Comparison of ENCODE assay signal across 8 mouse cellular contexts in genomic region chr3:79591793-79592471, GRCm38 (mm10). TPM values are rescaled to one million over a fixed set of nuclear protein-coding genes. Genes with fewer than 3 reads are reported as not detected.
DNase-seq lines count a peak whose midpoint lies in the region; ATAC-seq and TF ChIP-seq lines count a peak whose summit lies in the region.

No protein-coding gene starts in this region.

- peak overlapping the region; percentile 70 for H3K4me2 ChIP-seq in forebrain, embryonic 12.5 days
- H3K4me2 ChIP-seq in liver, embryonic 15.5 days: peak overlapping the region; percentile 74

- no peak for DNase-seq in gastrocnemius, adult 2 months
- no peak for DNase-seq in gastrocnemius, postnatal 36 days
- DNase-seq in A20 (ENCODE audit: low read depth, low spot score): peak; percentile 57
- DNase-seq in layer of hippocampus, adult 9-10 months (ENCODE audit: low spot score): no peak
- no peak for DNase-seq in urinary bladder, postnatal 14 days (ENCODE audit: low spot score)
- DNase-seq in spleen, postnatal 4 days (ENCODE audit: low spot score in 2 of 2): no peak

- no peaks in the 10 kb centered on the region for H3K27me3 ChIP-seq in forebrain, embryonic 12.5 days
- H3K27me3 ChIP-seq in liver, embryonic 15.5 days: no peaks in the 10 kb centered on the region

- H3K36me3 ChIP-seq in forebrain, embryonic 12.5 days (replicated peaks): peaks cover 29% of the 10 kb centered on the region
- H3K36me3 ChIP-seq in liver, embryonic 15.5 days (replicated peaks): peaks cover 37% of the 10 kb centered on the region

- intact Hi-C loops in gastrocnemius, adult 2 months (cut with DNase I): loop anchor here (10.0 kb wide), 1 partner anchor 517 kb away; no protein-coding TSS in a partner anchor
- intact Hi-C loops in gastrocnemius, postnatal 36 days (cut with DNase I): loop anchor here (1.0 kb wide), 1 partner anchor 24 kb away; no protein-coding TSS in a partner anchor

- WGBS in forebrain, embryonic 12.5 days: 8% methylated on average over 15 of the region's 15 CpGs
- WGBS in liver, embryonic 15.5 days (ENCODE audit: insufficient replicate concordance): under 1% methylated on average over 15 of the region's 15 CpGs

- peak overlapping the region; percentile 85 for H3K9ac ChIP-seq in forebrain, embryonic 12.5 days
- H3K9ac ChIP-seq in liver, embryonic 15.5 days: peak overlapping the region; percentile 93

- peaks cover 9% of the 10 kb centered on the region for H3K4me1 ChIP-seq in forebrain, embryonic 12.5 days
- H3K4me1 ChIP-seq in liver, embryonic 15.5 days (replicated peaks): peaks cover 37% of the 10 kb centered on the region

- peak overlapping the region; percentile 94 for H3K27ac ChIP-seq in gastrocnemius, adult 2 months
- H3K27ac ChIP-seq in forebrain, embryonic 12.5 days: peak overlapping the region; percentile 78
- peak overlapping the region; percentile 89 for H3K27ac ChIP-seq in liver, embryonic 15.5 days (replicated peaks)

- ATAC-seq in forebrain, embryonic 12.5 days (ENCODE audit: low FRiP score): no peak; the same call in 1 of the 2 replicates
- ATAC-seq in liver, embryonic 15.5 days (ENCODE audit: insufficient read depth): peak; percentile 16; the same call in 1 of the 2 replicates

- peak overlapping the region; percentile 80 for H3K4me3 ChIP-seq in gastrocnemius, adult 2 months
- peak overlapping the region; percentile 88 for H3K4me3 ChIP-seq in forebrain, embryonic 12.5 days (replicated peaks)
- H3K4me3 ChIP-seq in liver, embryonic 15.5 days (replicated peaks): peak overlapping the region; percentile 96

- H3K9me3 ChIP-seq in forebrain, embryonic 12.5 days: no peaks in the 10 kb centered on the region
- no peaks in the 10 kb centered on the region for H3K9me3 ChIP-seq in liver, embryonic 15.5 days (replicated peaks)

- TF ChIP-seq CTCF in gastrocnemius, adult 2 months (IDR thresholded peaks at IDR 0.05): no peak

RNA-seq across cellular contexts. Expression of gene Ppid, which starts 0.8 kb away (rescaled TPM):
- 10 to 100 TPM; 38.8 to 55.8 TPM for total RNA-seq in gastrocnemius, adult 2 months (2021)
- total RNA-seq in gastrocnemius, postnatal 36 days (2021): 10 to 100 TPM; 40.2 to 46.0 TPM
- polyA plus RNA-seq in forebrain, embryonic 12.5 days (2016; fragmentation: Nextera tagmentation; extraction: Ambion mirVana): 176 and 188 TPM in 2 replicates
- 89.7 and 91.5 TPM in 2 replicates for polyA plus RNA-seq in liver, embryonic 15.5 days (2015; fragmentation: Nextera tagmentation; extraction: Ambion mirVana)

RNA-seq across cellular contexts. Expression of gene Fnip2, which starts 24.3 kb away (rescaled TPM):
- 1 to 10 TPM; 3.5 to 5.0 TPM for total RNA-seq in gastrocnemius, adult 2 months (2021)
- 1 to 10 TPM; 3.1 to 3.3 TPM for total RNA-seq in gastrocnemius, postnatal 36 days (2021)
- 6.2 and 7.3 TPM in 2 replicates for polyA plus RNA-seq in forebrain, embryonic 12.5 days (2016; fragmentation: Nextera tagmentation; extraction: Ambion mirVana)
- 4.8 and 6.1 TPM in 2 replicates for polyA plus RNA-seq in liver, embryonic 15.5 days (2015; fragmentation: Nextera tagmentation; extraction: Ambion mirVana)

RNA-seq across cellular contexts. Expression of gene 4930579G24Rik, which starts 36.9 kb away (rescaled TPM):
- total RNA-seq in gastrocnemius, adult 2 months (2021): 1 to 10 TPM in 1 of 2 experiments, under 1 TPM in 1; 0.79 to 1.1 TPM
- 1 to 10 TPM; 1.3 to 1.4 TPM for total RNA-seq in gastrocnemius, postnatal 36 days (2021)
- 18.1 and 19.5 TPM in 2 replicates for polyA plus RNA-seq in forebrain, embryonic 12.5 days (2016; fragmentation: Nextera tagmentation; extraction: Ambion mirVana)
- polyA plus RNA-seq in liver, embryonic 15.5 days (2015; fragmentation: Nextera tagmentation; extraction: Ambion mirVana): 15.1 and 18.0 TPM in 2 replicates

RNA-seq across cellular contexts. Expression of gene Etfdh, which starts 37.4 kb away (rescaled TPM):
- 100 to 1,000 TPM in 1 of 2 experiments, 10 to 100 TPM in 1; 91.6 to 159 TPM for total RNA-seq in gastrocnemius, adult 2 months (2021)
- total RNA-seq in gastrocnemius, postnatal 36 days (2021): 100 to 1,000 TPM; 102 to 123 TPM
- polyA plus RNA-seq in forebrain, embryonic 12.5 days (2016; fragmentation: Nextera tagmentation; extraction: Ambion mirVana): 42.2 and 42.5 TPM in 2 replicates
- 44.5 and 47.5 TPM in 2 replicates for polyA plus RNA-seq in liver, embryonic 15.5 days (2015; fragmentation: Nextera tagmentation; extraction: Ambion mirVana)
